9 mouse cellular contexts compared by ENCODE assay signal in the genomic region with DNA sequence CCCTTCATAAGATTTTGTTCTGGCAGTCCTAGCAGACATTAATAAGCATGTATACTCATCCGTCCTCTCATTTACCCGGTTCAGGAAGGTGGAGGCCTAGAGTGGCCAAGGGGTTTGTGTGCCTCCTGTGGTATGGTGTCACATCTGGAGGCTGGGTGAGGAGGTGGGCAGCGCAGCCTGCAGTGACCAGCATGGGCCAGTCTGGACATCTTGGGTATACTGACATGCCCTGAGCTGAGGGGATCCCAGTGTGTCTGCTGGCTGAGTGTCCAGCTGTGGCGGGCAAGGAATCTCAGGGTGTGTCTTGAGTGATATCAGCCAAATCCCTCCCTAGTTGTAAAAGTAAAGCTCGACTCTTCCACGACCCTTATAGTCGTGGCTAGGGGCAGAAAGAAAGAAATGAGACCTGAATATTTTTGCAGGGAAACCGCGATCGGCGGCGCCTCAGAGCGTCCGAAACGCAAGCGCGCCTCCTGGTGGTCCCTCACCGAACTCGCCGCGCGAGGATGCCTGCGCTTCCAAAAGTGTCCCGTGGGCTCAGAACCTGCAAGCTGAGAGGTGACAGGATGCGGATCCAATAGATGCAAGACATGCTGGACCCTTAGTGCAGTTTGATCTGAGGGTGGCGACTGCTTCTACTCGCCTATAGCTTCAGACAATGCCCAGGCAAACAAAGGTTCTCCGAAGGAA. TPM values are rescaled to one million over a fixed set of nuclear protein-coding genes. Genes with fewer than 3 reads are reported as not detected.
DNase-seq lines count a peak whose midpoint lies in the region; ATAC-seq and TF ChIP-seq lines count a peak whose summit lies in the region.
"Had no signal": no experiment of that assay in that cellular context is flagged by ENCODE, and none has a peak within 500 bp of the region (broad histone marks: within the 10 kb centered on the region; RNA-seq: fewer than 3 reads in every experiment).

No protein-coding gene starts in this region.

- 0 out of 2 replicates have a peak overlapping the region, but pooled peaks have one; percentile 12 for H3K9ac ChIP-seq in ES-E14 (ENCODE audit: insufficient read depth, low read depth, low read length, poor library complexity, severe bottlenecking)
- no peak overlapping the region for H3K9ac ChIP-seq in intestine, postnatal 0 days (ENCODE audit: low read depth, low read length)
- H3K9ac ChIP-seq in liver, embryonic 16.5 days (ENCODE audit: low read depth, low read length) = no peak overlapping the region

- no peaks in the 10 kb centered on the region for H3K36me3 ChIP-seq in C2C12 (ENCODE audit: control insufficient read depth, insufficient read depth)
- H3K36me3 ChIP-seq in ES-E14 (ENCODE audit: control insufficient read depth, insufficient read depth, low read length, poor library complexity, severe bottlenecking) = no peaks in the 10 kb centered on the region
- H3K36me3 ChIP-seq in intestine, postnatal 0 days (ENCODE audit: control insufficient read depth, insufficient read depth) = no peaks in the 10 kb centered on the region
- no peaks in the 10 kb centered on the region for H3K36me3 ChIP-seq in liver, embryonic 16.5 days (ENCODE audit: control insufficient read depth, insufficient read depth)

- H3K79me3 ChIP-seq in C2C12 (ENCODE audit: low read depth) = no peaks in the 10 kb centered on the region

- H3K27me3 ChIP-seq in C2C12 (ENCODE audit: control insufficient read depth, insufficient read depth, insufficient read length) = peaks cover 3% of the 10 kb centered on the region
- H3K27me3 ChIP-seq in intestine, postnatal 0 days (replicated peaks; ENCODE audit: control insufficient read depth, insufficient read depth, low read length) = no peaks in the 10 kb centered on the region
- peaks cover 6% of the 10 kb centered on the region for H3K27me3 ChIP-seq in liver, embryonic 16.5 days (ENCODE audit: control insufficient read depth, insufficient read depth, low read depth, low read length)

- 10% methylated on average over 28 of the region's 28 CpGs for WGBS in intestine, postnatal 0 days
- 10% methylated on average over 28 of the region's 28 CpGs for WGBS in liver, embryonic 16.5 days (ENCODE audit: insufficient replicate concordance)

- no peak overlapping the region for H3K4me3 ChIP-seq in C2C12 (ENCODE audit: insufficient read depth, poor library complexity, severe bottlenecking)
- no peak overlapping the region for H3K4me3 ChIP-seq in ES-E14 (ENCODE audit: insufficient read depth in 1 of 2, low read depth in 1 of 2, low read length in 2 of 2, poor library complexity in 1 of 2, severe bottlenecking in 1 of 2)
- no peak overlapping the region for H3K4me3 ChIP-seq in intestine, postnatal 0 days (ENCODE audit: low read depth, low read length)
- H3K4me3 ChIP-seq in liver, embryonic 16.5 days (ENCODE audit: low read depth, low read length) = no peak overlapping the region

- DNase-seq in ES-E14 (ENCODE audit: low read depth, low spot score) = no peak
- DNase-seq in cerebellum, postnatal 14 days = peak; percentile 81 to 88
- DNase-seq in frontal cortex, postnatal 25 days (ENCODE audit: low spot score in 2 of 2) = peak; percentile 48 to 50
- peak; percentile 80 for DNase-seq in neural tube, embryonic 10.5 days (ENCODE audit: extremely low spot score, low spot score)
- peak; percentile 84 for DNase-seq in thymus, postnatal 4 days

- H3K79me2 ChIP-seq in C2C12 (ENCODE audit: control insufficient read depth, insufficient read depth) = no peaks in the 10 kb centered on the region

- in situ Hi-C loops in ES-E14 (cut with MboI; ENCODE audit: low sequenced_read_pairs in 2 of 2, unreplicated experiment in 2 of 2) = loop anchor here in 1 of 2 experiments (25.0 kb wide), 1 partner anchor 320 kb away; a partner anchor contains a TSS

- H3ac ChIP-seq in C2C12 (ENCODE audit: control insufficient read depth, insufficient read length, low read depth) = no peak overlapping the region

- no peak; the same call in 1 of the 2 replicates for ATAC-seq in intestine, postnatal 0 days
- ATAC-seq in liver, embryonic 16.5 days (ENCODE audit: low read depth) = no peak

- H3K4me1 ChIP-seq in ES-E14 (ENCODE audit: control insufficient read depth in 2 of 2, insufficient read depth in 2 of 2, low read length in 2 of 2, poor library complexity in 1 of 2) = peaks cover 2 to 13% of the 10 kb centered on the region in 2 experiments; a peak in 3 of 4 replicates
- no peaks in the 10 kb centered on the region for H3K4me1 ChIP-seq in intestine, postnatal 0 days (replicated peaks; ENCODE audit: control insufficient read depth, insufficient read depth, low read length)
- H3K4me1 ChIP-seq in liver, embryonic 16.5 days (ENCODE audit: control insufficient read depth, low read depth, low read length) = no peaks in the 10 kb centered on the region; the same call in 1 of the 2 replicates

- no peak overlapping the region for H3K27ac ChIP-seq in ES-E14 (ENCODE audit: insufficient read depth, low read depth, low read length, poor library complexity, severe bottlenecking)
- no peak overlapping the region for H3K27ac ChIP-seq in intestine, postnatal 0 days (ENCODE audit: low read depth, low read length)
- H3K27ac ChIP-seq in liver, embryonic 16.5 days (ENCODE audit: low read length) = no peak overlapping the region

- peak overlapping the region; percentile 13; the same call in 1 of the 2 replicates for H3K4me2 ChIP-seq in intestine, postnatal 0 days (replicated peaks; ENCODE audit: low read depth)
- H3K4me2 ChIP-seq in liver, embryonic 16.5 days (ENCODE audit: low read depth, low read length) = peak overlapping the region; percentile 23; the same call in 1 of the 2 replicates

- H3K9me3 ChIP-seq in ES-E14 (ENCODE audit: control insufficient read depth, insufficient read depth, low read depth, low read length) = no peaks in the 10 kb centered on the region
- H3K9me3 ChIP-seq in intestine, postnatal 0 days (ENCODE audit: control insufficient read depth) = no peaks in the 10 kb centered on the region
- peaks cover 2% of the 10 kb centered on the region; the same call in 1 of the 2 replicates for H3K9me3 ChIP-seq in liver, embryonic 16.5 days (replicated peaks; ENCODE audit: control insufficient read depth, low read length)

- peak; percentile 82 for TF ChIP-seq CTCF in C2C12 (IDR thresholded peaks at IDR 0.05; ENCODE audit: control insufficient read depth, insufficient read depth, insufficient read length)
- TF ChIP-seq CTCF in intestine, postnatal 0 days (IDR thresholded peaks at IDR 0.05; ENCODE audit: low read depth) = peak; percentile 89

TF ChIP-seq in C2C12, 6 proteins besides CTCF, POLR2A, EP300 and RAD21:
- TF ChIP-seq CEBPB (IDR thresholded peaks at IDR 0.05; ENCODE audit: low read depth) (no peak), FOSL1 (IDR thresholded peaks at IDR 0.05; ENCODE audit: insufficient read depth, low read length, poor library complexity, severe bottlenecking) (no peak), USF1 (IDR thresholded peaks at IDR 0.05; ENCODE audit: low read depth) (no peak), MYOD1 (IDR thresholded peaks at IDR 0.05; ENCODE audit: control insufficient read depth, insufficient read length, low read depth) (no peak), MYOG (IDR thresholded peaks at IDR 0.05; ENCODE audit: control insufficient read depth, extremely low read depth, insufficient read length) (no peak), MAX (IDR thresholded peaks at IDR 0.05) (no peak)

TF ChIP-seq in ES-E14, 5 proteins besides CTCF, POLR2A, EP300 and RAD21:
- TF ChIP-seq ZNF384 (IDR thresholded peaks at IDR 0.05; ENCODE audit: low read depth, low read length) (no peak), ZC3H11A (IDR thresholded peaks at IDR 0.05; ENCODE audit: borderline replicate concordance, low read depth, low read length) (peak; percentile 73)
TF ChIP-seq in ES-E14: peak in this region for 1.

RNA-seq across cellular contexts. Expression of a gene that starts 8.0 kb away (rescaled TPM):
- 13.5 TPM for polyA plus RNA-seq in C2C12 (2012; fragmentation: generic; extraction: Trizol)
- 23.9 TPM in 2 replicates for total RNA-seq in ES-E14 (2012; rRNA removed)
- polyA plus RNA-seq in intestine, postnatal 0 days (2015; fragmentation: Nextera tagmentation; extraction: Ambion mirVana) = 16.2 and 21.1 TPM in 2 replicates
- polyA plus RNA-seq in liver, embryonic 16.5 days (2015; fragmentation: Nextera tagmentation; extraction: Ambion mirVana) = 8.8 and 9.0 TPM in 2 replicates

RNA-seq across cellular contexts. Expression of a gene that starts 10.5 kb away (rescaled TPM):
- polyA plus RNA-seq in C2C12 (2012; fragmentation: generic; extraction: Trizol) = 0.02 TPM
- 10.8 and 43.2 TPM in 2 replicates for total RNA-seq in ES-E14 (2012; rRNA removed)
- 51.7 and 76.9 TPM in 2 replicates for polyA plus RNA-seq in intestine, postnatal 0 days (2015; fragmentation: Nextera tagmentation; extraction: Ambion mirVana)
- not detected in 2 replicates for polyA plus RNA-seq in liver, embryonic 16.5 days (2015; fragmentation: Nextera tagmentation; extraction: Ambion mirVana)
- total RNA-seq: layer of hippocampus, adult 18-20 months had no signal

RNA-seq across cellular contexts. Expression of a gene that starts 32.9 kb away (rescaled TPM):
- polyA plus RNA-seq in C2C12 (2012; fragmentation: generic; extraction: Trizol) = 196 TPM
- total RNA-seq in ES-E14 (2012; rRNA removed) = 57.6 and 65.9 TPM in 2 replicates
- polyA plus RNA-seq in intestine, postnatal 0 days (2015; fragmentation: Nextera tagmentation; extraction: Ambion mirVana) = 41.5 and 42.9 TPM in 2 replicates
- 20.5 and 20.9 TPM in 2 replicates for polyA plus RNA-seq in liver, embryonic 16.5 days (2015; fragmentation: Nextera tagmentation; extraction: Ambion mirVana)

RNA-seq across cellular contexts. Expression of a gene that starts 59.7 kb away (rescaled TPM):
- not detected for polyA plus RNA-seq in C2C12 (2012; fragmentation: generic; extraction: Trizol)
- total RNA-seq in ES-E14 (2012; rRNA removed) = 147 and 268 TPM in 2 replicates
- polyA plus RNA-seq in intestine, postnatal 0 days (2015; fragmentation: Nextera tagmentation; extraction: Ambion mirVana) = not detected in 2 replicates
- polyA plus RNA-seq in liver, embryonic 16.5 days (2015; fragmentation: Nextera tagmentation; extraction: Ambion mirVana) = not detected in 2 replicates
- total RNA-seq: layer of hippocampus, adult 18-20 months had no signal

Comparison
In these comparisons a context has a peak if more than half of its experiments do, and no peak if none do; other contexts are left out.
1. RNA of a gene that starts 10.5 kb away (polyA plus RNA-seq): 51.7 to 76.9 TPM in intestine, postnatal 0 days; not detected in liver, embryonic 16.5 days and 0.02 TPM in C2C12 (single experiment); every median in the first group is over 10 times any median in the second.